Mouse (Mus musculus) lung, postnatal 10 days (tissue): Measurements from ENCODE around the gene Nudt3.

Experiments used
- DNase-seq: peaks from one replicate; pipeline ENCODE4 v3.0.0; 2021

The Nudt3 gene

DNA sequence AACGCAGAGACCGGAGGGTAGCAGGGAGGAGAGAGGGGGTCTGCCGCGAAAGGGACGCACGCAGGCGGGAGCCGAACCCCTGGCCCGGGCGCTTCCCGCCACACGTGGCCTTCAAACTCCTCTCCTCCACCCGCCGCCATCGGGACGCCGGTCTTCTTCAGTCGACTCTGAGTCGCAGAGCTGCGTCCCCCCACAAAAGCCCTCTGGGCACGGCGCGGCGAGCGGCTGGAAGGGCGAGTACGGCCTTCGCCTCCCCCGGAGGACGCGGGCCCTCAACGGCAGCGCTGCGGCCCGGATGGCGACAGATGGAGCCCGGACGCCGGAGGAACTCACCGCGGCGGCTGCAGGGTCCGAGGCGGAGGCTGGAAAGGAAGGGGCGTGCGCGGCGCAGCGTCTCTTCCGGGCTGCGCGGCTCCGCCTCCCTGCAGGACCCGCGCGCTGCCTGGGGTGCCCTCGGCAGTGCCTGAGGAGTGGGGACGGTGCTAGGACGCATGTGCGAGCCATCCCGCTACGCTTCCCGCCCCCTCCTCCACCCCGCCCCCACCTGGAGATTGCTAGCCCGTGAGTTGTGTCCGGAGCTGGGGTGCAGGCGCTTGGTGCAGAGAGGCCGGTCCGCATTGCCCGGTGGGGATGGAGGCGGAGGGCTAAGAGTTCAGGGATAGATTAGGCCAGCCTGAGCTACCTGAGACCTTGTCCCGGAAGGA is 11.7 kb upstream of the Nudt3 start, which contains the start of gene RPS10-NUDT3:
RPS10-NUDT3 (minus strand) TSS at position 352 of the 704 bp plus-strand sequence.
- peak; percentile 92 for DNase-seq

DNA sequence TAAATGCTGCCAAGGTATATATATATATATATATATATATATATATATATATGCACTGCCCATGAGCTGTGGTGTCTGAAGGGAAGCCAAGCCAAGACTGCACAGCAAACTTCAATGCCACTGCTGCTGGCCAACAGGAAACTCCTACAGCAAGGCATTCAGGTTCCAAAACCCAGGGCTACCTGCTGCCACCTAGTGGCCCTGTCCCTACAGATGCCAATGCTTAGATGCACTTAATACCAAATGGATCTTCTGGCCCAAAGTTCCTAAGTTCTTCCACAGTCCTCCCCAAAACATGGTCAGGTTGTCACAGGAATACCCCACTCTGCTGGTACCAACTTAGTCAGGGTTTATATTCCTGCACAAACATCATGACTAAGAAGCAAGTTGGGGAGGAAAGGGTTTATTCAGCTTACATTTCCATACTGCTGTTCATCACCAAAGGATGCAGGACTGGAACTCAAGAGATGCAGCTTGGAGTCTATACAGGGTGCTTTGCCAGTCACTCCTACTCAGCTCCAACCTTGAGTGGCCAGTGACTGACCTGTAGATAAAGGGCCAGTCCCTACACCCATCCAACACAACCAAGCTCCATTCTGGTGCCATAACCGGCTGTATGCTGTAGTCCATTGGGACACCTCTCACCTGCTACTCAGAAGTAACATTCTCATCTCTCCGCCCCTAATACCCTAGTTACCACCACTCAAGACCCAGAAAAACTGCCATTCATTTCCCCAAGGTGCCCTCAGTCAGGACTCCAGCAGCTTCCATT is 6.1 kb upstream of the Nudt3 start:
- peak; percentile 88 for DNase-seq

DNA sequence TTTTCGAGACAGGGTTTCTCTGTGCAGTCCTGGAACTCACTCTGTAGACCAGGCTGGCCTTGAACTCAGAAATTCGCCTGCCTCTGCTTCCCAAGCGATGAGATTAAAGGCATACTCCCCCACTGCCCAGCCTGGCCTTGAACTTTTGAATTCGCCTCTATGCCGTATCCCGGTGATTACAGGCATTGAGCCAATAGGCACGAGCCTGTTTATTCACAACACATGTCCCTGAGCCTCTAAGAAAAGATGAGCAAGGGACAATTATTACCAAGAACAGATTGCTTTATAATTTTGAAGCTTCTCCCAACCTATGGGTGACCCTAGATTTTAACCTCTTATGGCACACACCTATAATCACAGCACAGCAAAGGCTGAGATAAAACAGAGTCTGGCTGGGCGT is 5.1 kb upstream of the Nudt3 start:
- no peak for DNase-seq

DNA sequence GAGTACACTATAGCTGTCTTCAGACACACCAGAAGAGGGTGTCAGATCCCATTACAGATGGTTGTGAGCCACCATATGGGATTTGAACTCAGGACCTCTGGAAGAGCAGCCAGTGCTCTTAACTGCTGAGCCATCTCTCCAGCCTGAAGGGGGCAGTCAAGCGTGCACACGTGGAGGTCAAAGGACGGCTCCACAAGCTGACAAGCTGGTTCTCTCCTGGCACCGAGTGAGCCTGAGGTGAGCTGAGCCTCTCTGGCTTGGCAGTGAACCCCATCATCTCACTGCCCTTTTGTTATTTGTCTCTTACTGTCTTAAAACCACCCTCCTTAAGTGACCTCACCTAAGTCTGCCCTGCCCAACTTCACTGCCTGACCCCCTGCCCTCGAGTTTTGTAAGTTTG is 4.2 kb upstream of the Nudt3 start:
- DNase-seq, result no peak

DNA sequence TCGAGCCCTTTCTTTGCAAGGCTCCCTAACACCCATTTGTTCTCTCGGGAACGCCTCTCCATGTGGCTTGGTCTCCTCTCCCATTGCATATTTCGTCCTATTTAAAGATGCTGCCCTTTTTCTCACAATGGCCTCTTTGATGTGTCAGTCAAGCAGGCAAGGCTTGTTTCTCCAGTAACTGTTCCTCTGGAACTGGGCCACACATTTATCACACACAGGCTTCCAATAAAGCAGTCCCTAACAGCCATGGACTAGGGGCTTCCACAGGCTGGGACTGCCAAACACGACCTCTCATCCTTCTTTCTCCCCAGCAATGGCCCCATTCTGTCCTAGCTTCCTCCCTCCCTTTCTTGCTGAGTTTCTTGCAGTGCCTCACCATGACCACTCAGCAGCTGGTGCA is 3.4 kb upstream of the Nudt3 start:
- DNase-seq, result no peak

DNA sequence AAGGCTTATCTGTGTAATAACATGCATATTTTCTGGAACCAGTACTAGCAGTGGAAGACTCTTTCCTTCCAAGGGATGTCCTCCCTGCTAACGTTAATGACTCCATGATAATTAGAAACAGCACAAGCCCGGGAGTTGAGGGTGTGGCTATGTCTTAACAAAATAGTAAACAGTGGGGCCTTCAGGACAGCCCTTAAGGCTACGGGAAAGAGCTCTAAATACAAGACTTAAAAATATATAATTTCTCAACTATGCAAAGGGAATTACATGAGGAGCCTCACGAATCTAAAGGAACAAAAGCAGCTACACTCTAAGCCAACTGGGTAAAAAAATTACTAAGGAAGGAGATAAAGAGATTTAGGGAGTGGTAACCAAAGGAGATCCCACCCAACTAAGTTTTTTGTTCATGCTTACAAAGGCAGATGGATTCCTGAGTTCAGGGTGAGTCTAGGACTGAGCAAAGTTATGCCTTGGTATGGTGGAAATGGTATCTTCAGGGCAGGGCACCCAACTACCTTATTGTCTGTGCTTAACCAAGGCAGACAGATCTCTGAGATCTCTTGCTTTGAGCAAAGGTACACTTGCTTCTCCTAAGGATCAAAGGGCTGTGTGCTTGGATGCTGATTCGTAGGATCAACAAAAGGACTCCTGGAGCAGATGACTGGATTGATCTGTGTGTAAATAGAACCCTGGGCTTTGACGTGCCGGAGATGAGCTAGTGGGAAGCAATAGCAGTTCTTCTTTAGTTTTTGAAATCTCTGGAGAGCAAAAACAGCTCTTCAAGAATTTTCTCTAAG is 2.4 kb upstream of the Nudt3 start:
- no peak for DNase-seq

DNA sequence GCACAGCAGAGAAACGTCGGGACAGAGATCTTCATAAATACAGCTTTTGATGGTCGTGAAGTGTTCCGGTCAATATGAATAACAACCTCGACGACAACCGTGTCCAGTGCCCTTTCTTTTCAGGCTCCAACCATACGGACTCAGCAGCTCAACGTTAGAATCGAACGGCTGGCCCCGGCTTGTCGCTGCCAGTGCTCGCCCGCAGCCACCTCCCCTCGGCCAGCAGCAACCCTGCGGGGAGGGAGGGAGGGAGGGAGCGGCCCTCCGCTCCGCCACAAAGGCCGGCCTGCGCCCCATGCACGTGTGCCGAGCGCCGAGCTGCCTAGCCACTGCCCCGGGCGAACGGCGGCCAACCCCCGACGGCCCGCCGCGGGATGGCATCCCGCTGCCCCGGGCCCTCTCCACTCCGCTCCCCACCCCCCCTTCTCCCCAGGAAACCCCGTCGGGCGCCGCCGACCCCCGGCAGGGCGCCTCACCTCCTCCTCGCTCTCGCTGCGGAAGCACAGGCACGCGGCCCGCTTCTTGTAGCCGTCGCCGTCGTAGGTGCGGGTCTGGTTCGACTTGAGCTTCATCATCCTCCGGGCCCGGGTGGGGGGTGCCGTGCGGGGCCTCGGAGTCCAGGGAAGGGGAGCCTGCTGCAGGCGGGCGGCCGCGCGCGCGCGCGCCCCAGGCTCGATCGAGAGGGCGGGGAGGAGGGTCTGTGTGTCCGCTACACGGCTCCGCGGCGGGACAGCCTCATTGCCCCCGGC is 510 bp downstream of the Nudt3 start:
- DNase-seq, result peak; percentile 43

DNA sequence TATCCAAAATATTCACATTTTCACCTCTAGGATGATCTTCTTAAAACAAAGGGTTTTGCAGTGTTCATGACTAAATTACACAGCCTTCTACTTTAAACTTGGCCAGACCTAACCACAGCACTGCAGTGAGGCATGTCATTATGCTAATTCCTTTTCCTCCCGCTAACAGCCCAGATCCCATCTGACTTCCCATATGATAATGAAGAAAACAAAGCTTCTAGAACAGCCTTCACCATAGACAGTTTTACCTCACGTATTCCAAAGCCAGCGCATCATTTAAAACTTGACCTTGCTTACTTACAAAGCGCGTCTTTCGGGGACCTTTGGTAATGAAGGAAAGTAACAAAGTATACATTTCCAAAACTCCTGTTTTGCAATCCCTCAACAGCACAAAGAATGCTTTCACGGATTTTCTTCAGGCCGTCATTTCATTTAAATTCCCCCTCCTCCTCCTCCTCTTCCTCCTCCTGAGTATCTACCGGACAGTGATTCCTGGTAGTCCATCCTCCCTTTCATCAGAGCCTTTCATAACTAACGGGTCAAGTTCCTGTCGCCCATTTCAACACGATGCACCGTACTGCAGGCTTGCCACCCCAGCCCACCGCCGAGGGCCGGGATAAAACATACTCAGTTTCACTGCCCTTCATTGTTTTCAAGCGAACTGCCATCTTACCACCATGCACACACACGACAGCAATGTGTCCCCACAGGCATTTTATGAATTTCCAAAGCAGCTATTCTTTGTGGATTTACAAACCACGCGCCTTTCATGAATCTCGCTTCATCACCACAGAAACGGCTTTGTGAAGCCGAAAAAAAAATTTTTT is 1.4 kb downstream of the Nudt3 start:
- DNase-seq, result no peak

DNA sequence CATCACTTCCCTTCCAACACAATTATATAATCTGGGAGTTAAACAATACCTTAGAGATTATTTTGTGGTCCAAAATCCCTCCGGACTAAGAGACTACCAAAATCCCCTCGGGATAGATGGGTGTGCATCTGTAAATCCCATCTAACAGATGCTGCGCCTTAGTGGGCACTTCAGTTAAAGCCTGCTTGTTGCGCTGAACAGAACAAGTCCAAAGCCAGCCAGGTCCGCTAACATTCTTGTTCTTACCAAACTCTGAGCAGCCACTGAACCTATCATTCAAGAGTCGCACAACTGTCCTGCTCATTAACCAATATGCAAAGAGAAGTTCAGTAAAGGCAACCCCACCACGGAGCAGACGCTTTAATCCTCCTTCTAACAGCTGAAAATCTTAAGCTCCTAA is 2.1 kb downstream of the Nudt3 start:
- no peak for DNase-seq

DNA sequence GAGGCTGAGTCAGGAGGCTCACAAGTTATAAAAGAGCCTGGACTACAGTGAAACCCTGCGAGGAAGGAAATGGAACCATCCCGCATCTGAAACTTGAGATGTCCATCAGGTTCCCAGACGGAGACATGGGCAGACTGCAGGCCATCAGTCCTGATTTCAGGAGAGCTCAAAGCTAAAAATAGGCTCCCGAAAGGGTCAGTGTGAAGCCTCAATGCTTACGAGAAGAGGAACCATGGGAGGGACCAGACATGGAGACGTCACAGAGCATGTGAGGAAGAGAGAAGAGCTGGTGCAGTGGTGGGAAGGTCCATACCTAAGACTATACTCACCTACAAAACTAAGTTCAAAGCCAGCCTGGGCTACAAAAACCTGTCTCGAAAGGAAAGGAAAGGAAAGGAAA is 7.9 kb downstream of the Nudt3 start:
- no peak for DNase-seq

DNA sequence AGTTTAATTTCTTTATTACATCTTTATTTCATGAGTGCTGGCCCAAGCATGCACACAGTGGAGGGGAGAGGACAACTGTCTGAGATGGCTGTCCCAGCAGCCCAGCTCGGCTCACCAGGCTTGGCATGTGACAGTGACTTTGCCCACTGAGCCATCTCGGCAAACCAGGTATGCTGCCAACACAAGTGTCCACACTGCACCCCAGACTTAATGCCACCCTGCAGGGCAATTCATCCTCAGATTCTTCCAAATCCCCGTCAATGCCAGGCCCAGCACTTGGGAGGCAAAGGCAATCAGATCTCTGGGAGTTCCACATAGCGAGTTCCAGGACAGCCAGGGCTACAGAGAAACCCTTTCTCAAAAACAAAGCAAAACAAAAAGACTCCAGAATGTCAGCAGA is 10.3 kb downstream of the Nudt3 start:
- DNase-seq, result no peak

DNA sequence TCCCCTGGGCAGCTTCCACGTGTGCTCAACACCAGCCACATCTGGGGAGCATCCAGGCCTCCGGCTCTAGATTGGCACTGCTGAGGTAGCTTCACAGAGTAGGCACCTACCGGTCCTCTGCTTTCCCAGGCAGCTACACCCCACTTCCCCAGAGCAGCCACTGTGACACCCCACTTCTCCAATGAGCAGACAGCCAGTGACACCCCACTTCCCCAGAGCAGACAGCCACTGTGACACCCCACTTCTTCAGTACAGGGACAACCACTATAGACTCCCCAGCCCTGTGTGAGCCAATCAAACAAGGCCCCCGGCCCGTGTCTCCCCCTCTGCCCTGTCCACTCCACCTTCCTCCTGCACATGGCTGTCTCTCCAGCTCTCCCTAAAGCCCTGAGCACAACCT is 11.3 kb downstream of the Nudt3 start:
- no peak for DNase-seq

DNA sequence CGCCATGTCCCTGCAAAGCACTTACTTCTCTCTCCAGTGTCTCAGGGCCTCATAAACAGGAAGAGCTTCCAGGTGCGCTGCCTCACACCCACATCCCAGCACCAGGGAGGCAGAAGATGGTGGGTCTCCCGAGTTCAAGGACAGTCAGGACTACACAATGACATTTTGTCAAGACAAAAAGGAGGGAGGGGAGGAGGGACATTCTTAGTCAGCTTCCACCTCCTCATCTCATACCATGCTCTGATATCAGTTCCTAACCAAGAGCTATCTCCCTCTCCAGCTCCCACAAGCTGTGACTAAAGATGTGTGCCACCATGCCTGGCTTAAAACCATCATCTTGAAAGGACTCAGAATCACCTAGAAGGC is 11.8 kb downstream of the Nudt3 start:
- DNase-seq, result no peak

DNA sequence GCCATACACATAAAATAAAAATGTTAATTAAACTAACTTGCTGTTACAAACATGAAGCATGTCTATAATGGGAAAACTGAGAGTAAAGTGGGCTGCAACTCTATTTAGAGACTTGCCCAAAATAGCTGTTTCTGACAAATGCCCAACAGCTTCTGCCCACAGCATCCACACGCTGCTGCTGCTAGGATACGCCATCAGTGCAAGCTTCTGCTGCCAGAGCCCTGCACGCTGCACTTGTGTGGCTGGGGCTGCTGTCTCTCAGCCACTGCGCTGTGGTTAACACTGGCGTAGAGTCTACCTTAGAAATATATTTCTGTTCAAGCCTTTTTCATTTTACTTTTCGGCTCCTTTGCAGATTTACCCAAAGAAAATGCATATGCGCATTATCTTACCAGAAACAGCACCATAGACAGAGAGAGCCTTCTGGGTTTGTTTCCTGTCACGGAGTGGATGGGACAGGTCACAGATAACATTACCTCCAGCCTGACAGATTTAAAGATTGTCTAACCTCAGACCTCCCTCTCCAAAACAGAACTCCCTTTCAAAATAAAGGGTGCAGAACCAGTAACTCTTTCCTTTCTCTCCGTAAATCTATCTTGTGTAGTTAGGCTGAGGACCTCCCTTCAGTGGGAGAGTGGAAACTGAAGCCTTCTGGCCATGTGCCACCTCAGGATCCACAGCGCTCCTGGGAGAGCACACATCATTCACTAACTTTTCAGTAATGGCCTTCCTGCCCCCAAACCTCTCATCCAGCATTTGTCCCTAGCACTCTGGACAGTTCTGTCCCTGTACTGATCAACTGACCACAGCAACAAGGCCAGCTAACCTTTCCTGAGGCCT is 12.4 kb downstream of the Nudt3 start:
- DNase-seq, result no peak

DNA sequence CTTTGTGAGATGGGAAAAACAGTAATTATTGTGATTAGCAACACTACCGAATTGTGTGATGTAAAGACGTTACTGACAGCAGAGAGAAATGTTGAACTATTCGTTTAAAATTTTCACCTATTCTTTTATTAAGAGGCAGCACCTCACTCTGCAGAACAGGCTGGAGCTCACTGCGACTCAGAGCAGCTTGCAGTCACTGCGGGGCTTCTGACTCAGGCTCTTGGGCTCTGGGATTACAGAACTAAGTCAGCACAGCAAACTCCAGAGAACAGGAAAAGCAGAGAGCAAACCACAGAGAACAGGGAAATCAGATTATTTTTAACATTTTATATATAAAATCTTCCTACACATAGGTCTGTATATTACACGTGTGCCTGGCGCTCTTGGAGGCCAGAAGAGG is 13.7 kb downstream of the Nudt3 start:
- no peak for DNase-seq

DNA sequence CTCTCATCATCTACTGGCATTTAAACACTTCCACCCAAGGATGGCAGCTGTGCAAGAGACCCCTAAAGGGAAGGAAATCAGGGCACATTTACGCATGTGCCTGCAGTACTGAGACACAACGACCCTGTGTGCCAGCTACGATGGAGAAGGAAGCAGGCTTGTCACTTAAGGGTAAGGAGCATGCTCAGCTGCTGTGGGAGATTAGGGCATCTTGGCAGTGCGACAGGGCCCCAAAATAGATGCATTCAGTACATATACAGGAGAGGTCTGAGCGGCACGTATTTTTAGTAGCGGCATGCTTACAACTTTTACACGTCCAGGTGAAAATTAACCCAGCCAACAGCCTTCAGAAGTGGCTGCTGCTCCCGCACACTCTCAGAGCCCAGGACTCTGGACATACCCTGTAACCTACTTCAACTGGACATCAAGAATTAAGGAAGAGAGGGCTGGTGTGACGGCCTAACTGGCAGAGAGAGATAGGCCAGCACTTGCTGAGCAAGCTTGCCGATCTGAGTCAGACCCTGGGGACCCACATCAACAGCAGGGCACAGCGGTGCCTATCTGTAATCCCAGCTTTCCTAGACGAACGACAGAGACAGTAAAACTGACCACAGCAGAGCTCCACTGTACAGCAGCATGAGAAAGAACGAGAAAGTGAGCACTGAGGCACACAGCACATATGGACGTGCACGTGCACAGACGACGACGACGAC is 19.6 kb downstream of the Nudt3 start:
- no peak for DNase-seq

DNA sequence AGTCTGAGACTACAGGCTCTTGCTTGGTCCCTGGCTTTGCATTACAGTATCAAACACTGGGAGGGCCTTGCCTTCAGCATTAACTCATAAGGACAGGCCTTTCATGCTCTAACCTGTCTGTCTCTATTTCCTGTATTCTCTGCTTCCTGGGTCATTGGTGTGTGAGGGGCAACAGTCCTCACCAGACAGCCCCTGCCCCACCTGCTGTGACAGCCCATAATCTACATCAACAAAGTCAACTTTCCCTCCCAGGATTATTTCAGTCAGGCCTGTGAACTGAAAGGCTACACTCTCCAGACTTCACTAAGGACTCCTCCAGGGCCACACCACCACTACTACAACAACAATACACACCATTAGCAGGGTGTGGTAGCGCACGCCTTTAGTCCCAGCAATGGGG is 20.3 kb downstream of the Nudt3 start:
- DNase-seq, result no peak

DNA sequence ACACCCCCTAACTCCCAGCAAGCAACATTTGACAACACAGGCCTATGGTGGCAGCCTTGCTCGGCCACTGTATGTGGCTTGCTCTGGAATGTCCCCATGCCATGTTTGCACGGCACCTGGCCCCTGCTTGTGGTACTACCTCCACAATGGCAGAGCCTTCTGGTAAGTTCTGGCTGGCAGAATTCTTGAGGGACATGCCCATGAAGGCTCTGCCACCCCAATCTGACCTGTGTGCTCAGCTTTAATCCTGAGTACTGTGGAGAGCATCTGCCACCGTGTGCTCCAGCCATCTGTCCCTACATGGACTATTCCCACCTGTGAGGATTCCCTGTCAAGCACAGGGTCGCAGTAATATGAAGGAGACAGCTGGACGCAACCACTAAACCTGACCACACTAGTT is 22.4 kb downstream of the Nudt3 start:
- DNase-seq, result no peak

DNA sequence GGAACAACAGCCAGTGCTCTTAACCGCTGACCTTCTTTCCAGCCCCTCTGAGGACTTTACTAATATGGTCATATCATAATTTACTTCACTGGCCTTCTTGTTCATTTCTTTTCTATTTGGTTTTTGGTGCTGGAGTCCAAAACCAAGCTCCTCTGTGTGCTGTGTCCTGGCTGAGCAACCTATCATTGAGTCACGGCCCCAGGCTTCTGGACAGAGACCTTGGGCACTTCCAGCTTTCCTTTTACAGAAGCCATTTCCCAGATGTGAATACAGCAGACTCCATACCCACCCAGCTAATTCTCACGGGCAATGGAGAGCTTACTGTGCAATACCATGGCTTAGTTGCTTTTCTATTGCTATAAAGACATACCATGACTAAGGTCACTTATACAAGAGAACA is 23.0 kb downstream of the Nudt3 start:
- no peak for DNase-seq

DNA sequence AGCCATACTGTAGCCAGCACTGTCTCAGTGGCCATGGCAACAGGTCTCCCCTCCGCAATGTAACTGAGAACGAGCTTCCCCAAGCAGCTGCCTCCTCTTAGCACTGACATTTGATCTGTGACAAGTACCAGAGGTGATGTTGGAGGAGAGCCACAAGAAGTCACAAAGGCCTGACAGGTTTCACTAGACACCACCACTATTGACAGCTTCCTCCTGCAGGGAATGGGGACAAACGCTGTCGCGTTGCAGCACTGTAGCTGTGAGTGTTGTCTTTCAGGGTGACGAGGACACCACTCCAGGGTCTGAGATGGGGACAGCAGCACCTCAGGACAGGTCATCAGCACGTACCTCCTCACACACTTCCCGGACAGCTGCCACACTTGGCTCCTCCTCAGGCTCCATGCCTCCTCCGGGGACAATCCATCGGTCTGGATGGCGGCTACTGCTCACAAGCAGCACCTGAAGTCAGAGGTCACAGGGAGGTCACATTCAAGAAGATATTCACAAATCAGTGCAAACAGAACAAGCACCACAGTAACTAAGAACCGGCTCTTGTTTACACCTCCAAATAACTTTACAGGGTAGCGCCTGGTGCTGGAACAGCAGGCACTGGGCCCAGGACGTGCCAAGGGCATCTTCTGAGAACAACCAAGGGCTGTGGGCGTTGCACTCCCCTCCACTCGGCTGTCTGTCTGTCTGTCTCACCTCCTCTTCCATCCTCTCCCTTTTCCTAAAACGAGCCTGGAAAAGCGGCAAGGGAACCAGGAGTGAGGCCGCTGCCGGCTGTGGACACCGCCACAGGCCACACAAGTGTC is 26.7 kb downstream of the Nudt3 start:
- DNase-seq, result no peak
